Mouse (Mus musculus) CD4-positive, CD25-positive, alpha-beta regulatory T cell, adult 2 months (primary cell): ENCODE data around the gene Gstp1.
"Not testable (repeated sequence)": the region's sequence is repeated elsewhere in the genome, so short reads cannot be mapped to it uniquely, and the experiment has no call there.

Source experiments
- DNase-seq: peaks from one replicate; pipeline ENCODE4 v3.0.0-alpha.2; 2012; ENCODE audit warnings: low read depth, low spot score

The Gstp1 gene

DNA sequence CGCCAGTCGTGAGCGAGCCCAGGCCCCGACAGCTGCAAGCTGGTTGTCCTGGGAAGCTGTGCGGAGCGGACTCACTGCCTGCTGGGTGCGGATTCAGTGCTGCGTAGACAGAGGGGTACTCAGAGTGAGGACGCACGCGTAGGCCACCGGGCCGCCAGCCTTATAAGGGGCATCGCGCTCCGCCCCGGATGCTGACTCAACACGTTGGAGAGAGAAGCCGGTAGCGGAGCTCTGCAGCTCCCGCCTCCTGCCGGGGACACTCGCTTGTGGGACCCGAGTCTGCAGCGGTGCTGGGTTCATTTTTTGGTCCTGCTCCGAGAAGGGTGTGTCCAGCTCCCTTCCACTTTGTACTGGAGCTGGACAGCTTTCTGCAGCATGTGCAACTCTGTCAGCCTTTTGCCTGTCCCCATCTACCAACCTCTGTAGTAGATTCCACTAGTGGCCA, at the start of gene Gstp1:
Gene Gstp1 (minus strand): TSS at position 198 of the 445 bp plus-strand sequence.
- DNase-seq = peak; percentile 91

- no peak for DNase-seq
Measured at GRCm38 (mm10) chr19:4087090-4087489, 49.3 kb upstream of the Gstp1 start.

GRCm38 (mm10) chr19:4086156-4086555, 48.4 kb upstream of the Gstp1 start:
- DNase-seq = no peak

- no peak for DNase-seq
Measured at GRCm38 (mm10) chr19:4084984-4085383, 47.2 kb upstream of the Gstp1 start.

DNA sequence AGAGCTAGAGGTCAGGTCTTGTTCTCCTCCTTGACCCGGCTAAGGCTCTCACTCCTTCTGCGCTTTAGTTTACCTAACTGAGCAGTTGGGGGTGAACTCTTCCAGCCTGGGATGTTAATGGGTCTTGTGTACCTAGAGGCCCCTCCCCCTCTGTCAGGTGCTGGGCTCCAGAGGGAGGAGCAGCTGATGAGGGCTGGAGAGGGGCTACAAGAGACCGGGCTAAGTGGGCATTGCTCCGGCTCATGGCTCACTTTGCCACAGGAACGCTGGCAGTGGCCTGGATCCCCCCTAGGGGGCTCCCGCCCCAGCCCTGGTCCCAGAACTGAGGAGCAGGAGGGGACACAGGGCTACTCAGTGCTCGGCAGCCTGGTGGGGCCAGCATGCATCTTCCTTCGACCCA, 46.0 kb upstream of the Gstp1 start:
- DNase-seq = no peak

DNA sequence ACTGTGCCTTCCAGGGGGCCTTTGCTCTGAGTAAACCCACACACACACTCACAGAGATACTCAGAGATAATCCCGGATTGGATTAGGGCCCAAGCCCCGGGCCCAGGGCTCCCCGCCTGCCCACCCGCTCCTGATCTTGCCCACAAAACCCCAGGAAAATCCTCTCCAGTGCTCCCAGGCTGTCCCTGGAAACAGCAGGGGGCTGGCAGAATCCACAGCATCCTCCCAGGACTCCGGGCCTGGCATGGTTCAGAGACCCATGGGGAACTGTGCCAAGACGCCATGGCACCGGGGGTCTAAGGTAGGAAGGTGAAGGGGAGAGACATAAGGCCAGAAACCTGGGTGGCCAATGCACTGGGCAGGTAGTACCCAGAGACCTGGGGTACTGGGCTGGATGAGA, 45.5 kb upstream of the Gstp1 start:
- no peak for DNase-seq

DNA sequence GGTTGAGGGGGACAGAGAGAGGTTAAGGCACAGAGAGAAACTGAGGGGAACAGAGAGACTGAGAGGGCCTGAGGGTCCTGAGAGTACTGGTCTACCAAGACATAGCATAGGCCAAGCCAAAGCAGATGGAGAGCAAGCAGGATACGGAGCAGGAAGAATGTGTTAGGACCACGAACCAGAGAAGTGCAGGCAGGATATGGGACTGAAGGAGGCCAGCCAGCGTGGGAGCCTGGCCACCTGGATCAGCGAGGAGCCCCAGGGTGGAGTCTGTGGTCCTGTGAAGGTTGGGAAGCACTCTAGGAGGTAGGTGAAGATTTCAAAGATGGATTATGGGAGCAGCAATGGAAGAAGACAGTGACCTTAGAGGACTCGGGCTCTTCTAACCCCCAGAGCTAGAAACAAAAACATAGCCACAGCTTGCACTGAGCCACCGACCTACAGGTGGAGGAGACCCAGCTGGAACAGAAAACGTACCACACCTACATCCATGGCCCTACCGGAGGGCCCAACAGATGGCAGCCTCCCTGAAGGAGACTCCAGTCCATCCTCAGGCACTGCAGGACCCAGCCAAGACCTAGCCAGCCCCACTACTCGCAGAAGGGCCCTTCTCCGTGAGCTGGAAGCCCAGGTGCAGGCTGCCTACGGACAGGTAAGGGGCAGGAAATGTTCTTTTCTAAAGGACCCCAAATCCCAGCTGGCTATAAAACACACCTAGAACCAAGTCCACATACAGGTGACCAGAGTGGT, 44.6 kb upstream of the Gstp1 start:
- no peak for DNase-seq

DNA sequence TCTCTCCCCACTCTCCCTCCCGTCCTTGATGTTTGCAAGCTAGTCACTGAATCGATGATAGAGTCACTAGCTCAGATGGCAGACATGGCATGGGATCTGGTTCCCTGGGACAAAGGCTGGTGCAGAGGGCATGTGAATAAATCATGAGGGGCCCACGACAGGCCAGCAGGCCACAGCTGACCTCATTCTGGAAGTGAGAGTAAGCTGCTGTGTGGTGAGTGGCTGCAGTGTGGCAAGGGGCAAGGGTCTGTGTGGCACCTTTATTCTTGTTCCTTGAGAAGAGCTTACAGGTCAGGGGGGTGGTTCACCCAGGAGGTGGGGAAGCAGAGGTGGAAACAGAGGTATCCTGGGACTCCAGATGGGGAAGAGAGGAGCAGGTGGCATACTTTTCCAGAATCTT, 43.6 kb upstream of the Gstp1 start, which contains the start of gene Cabp2:
Gene Cabp2 (plus strand): TSS at position 185 of the 400 bp plus-strand sequence.
- DNase-seq = no peak

- DNase-seq = peak; percentile 78
Measured at GRCm38 (mm10) chr19:4080511-4081009, 42.8 kb upstream of the Gstp1 start.

DNA sequence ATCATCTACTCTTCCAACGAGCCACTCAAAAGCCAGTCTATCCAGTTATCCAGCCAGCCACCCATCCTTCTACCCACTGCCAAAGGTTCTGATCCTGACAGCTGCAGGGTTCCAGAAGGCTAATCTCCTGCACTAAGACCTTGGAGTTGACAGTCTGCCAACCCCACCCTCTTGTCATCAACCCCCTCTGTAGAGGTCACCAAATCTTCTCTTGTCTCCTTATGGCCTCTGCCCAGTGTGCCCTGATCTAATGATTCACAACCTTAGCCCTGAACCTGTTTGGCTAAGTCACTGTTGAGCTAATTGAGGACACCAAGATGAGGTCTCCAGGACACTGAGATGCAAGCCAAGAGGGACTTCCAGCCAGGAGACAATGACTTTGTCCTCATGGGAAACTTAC, 41.8 kb upstream of the Gstp1 start:
- no peak for DNase-seq

- no peak for DNase-seq
Measured at GRCm38 (mm10) chr19:4075531-4075930, 37.7 kb upstream of the Gstp1 start.

- no peak for DNase-seq
Measured at GRCm38 (mm10) chr19:4072706-4073424, 35.1 kb upstream of the Gstp1 start.

DNA sequence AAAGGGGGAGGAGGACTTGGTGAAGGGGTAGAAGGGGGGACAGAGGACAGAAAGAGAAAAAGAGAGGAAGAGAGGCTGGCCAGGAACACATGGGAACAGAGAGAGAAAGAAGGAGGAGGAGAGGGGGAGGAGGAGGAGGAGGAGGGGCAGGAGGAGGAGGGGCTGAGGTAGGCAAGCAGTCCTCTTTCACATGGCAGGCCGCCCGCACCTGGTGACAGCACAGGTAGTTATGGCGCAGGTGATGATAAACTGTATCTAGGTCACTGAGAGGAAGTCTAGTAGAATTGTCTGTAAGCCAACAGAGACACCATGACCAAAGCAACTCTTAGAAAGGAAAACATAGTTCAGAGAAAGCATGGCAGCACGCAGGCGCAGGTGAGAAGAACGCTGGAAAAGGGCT, 33.6 kb upstream of the Gstp1 start:
- DNase-seq = no peak

GRCm38 (mm10) chr19:4070756-4071155, 33.0 kb upstream of the Gstp1 start:
- DNase-seq = no peak

- DNase-seq = no peak
Measured at GRCm38 (mm10) chr19:4070311-4070710, 32.5 kb upstream of the Gstp1 start.

DNA sequence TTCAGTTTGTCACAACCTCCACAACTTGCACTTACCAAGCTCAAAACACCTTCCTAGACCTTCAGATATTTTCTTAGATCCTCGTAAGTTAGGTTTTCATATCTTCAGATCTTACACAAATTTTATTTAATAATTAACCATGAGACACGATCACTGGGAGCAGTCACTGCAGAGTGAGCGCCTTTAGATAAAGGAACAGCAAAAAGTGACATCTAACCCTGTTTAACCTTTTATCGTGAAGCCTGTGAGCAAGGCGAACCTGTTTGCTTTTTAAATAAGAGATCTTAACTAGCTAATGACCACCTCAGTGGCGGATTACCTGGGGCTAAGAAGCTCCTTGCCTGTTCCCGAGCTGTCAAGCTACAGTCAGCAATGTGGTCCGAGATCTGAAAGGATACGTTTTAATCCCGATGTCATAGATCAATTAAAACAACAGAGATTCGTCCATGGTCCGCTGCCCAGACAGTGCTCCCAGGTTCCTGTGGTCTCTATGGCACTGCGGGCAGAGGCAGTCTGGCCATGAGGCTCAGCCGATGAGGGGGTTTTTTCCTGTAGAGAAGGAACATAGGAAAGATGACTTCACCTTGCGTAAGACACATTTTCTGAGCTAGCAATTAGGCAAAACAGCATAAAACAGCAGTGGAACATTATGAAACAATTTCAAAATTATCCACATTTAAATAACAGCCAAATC, 31.1 kb upstream of the Gstp1 start:
- no peak for DNase-seq

GRCm38 (mm10) chr19:4068242-4068641, 30.5 kb upstream of the Gstp1 start:
- not testable (repeated sequence) for DNase-seq

DNA sequence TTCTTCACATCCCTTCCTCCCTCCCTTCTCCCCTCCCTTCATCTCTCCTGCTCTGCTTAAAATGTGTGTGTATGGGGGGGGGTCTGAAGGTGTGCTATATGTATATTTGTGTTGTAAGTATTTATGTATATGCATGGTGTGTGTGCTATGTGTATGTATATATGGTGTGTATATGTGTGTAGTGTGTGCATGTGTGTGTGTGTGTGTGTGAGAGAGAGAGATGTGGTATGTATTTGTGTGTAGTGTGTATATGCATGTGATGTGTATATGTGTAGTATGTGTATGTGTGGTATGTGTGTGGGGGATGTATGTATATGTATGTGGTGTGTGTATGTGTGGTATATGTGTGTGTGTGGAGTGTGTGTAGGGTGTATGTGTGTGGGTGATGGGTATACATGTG, 29.1 kb upstream of the Gstp1 start:
- no peak for DNase-seq

DNA sequence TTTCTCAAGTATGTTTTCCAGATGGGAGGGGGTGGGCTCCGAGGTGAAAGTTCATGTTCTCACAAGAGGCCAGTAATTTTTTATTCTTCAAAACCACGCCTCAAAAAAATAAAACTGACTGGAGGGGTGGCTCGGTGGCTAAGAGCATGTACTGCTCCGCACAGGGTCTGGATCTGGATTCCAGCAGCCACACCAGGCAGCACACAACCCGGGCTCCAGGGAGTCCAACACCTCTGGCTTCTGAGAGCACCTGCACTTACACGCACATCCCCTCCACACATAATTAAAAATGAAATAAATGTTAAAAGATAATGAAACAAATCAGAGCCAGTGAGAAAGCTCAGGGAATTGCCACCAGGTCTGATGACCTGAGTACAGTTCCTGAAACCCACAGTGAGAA, 28.5 kb upstream of the Gstp1 start:
- peak; percentile 62 for DNase-seq

GRCm38 (mm10) chr19:4064501-4064900, 26.7 kb upstream of the Gstp1 start:
- not testable (repeated sequence) for DNase-seq

DNA sequence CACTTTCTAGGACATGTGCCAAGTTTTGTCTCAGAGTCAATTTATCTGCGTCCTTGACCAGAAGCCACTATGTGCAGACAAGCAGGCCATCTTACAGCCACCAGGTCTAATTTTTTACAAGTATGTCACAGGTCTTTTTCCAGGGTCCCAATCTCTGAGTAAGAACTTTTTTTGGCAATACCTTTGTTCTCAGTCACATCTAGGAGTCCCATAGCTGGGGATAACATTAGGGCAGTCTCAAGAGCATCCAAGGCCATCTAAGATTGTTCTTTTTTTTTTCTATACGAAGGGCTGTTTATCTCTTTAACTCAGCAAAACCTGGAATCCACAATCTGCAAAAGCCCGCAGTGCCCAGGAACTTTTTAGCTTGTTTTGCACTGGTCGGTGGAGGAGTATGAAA, 25.6 kb upstream of the Gstp1 start:
- not testable (repeated sequence) for DNase-seq

- peak; percentile 46 for DNase-seq
Measured at GRCm38 (mm10) chr19:4060899-4061465, 23.2 kb upstream of the Gstp1 start.
